Mouse (Mus musculus) intestine, postnatal 0 days (tissue): ENCODE results near the gene Plekhh2. TPM values are rescaled to one million over a fixed set of nuclear protein-coding genes. Genes with fewer than 3 reads are reported as not detected.
A peak's percentile ranks its signal among the peaks of the same experiment; 100 is the strongest.

ENCODE experiments used
- ATAC-seq: fragments of 200-750 bp; cut with Nextera tagmentation; 2 replicates; pipeline ENCODE4 v1.8.0; 2017; ENCODE audit warnings: mild to moderate bottlenecking, moderate TSS enrichment, moderate library complexity
- H3K27ac ChIP-seq: fragments of 300-500 bp; sonication (generic); 2 replicates; pipeline ENCODE4 v1.5.1; 2014; ENCODE audit warnings: mild to moderate bottlenecking, low read depth, low read length, moderate library complexity
- H3K27me3 ChIP-seq: fragments of 300-500 bp; sonication (generic); replicated peaks from 2 replicates; pipeline ENCODE4 v1.6.1; 2014; ENCODE audit warnings: low read length, mixed read lengths; ENCODE audit not compliant: control insufficient read depth, insufficient read depth
- H3K36me3 ChIP-seq: fragments of 300-500 bp; sonication (generic); 2 replicates; pipeline ENCODE4 v1.6.1; 2014; ENCODE audit warnings: mild to moderate bottlenecking, moderate library complexity; ENCODE audit not compliant: control insufficient read depth, insufficient read depth
- H3K4me1 ChIP-seq: fragments of 300-500 bp; sonication (generic); replicated peaks from 2 replicates; pipeline ENCODE4 v1.6.1; 2014; ENCODE audit warnings: antibody characterized with exemption, low read length, mixed read lengths; ENCODE audit not compliant: control insufficient read depth, insufficient read depth
- H3K4me2 ChIP-seq: fragments of 300-500 bp; sonication (generic); replicated peaks from 2 replicates; pipeline ENCODE4 v1.6.1; 2014; ENCODE audit warnings: low read depth, mild to moderate bottlenecking, moderate library complexity
- H3K4me3 ChIP-seq: fragments of 300-500 bp; sonication (generic); 2 replicates; pipeline ENCODE4 v1.5.1; 2014; ENCODE audit warnings: low read depth, low read length
- H3K9ac ChIP-seq: fragments of 300-500 bp; sonication (generic); 2 replicates; pipeline ENCODE4 v1.6.1; 2014; ENCODE audit warnings: mild to moderate bottlenecking, low read depth, low read length
- H3K9me3 ChIP-seq: fragments of 300-500 bp; sonication (generic); 2 replicates; pipeline ENCODE4 v1.6.1; 2016; ENCODE audit warnings: mixed run types; ENCODE audit not compliant: control insufficient read depth
- CTCF ChIP-seq: sonication (generic); IDR thresholded peaks from 2 replicates; pipeline ENCODE4 v1.5.1; 2016; ENCODE audit warnings: low read depth, mild to moderate bottlenecking, control low read depth, antibody characterized with exemption, moderate library complexity
- WGBS: fragments of 180-500 bp; shearing (Covaris S2); extraction: QIAGEN DNeasy Blood & Tissue Kit; methylation state at CpG from one replicate; pipeline ENCODE4 v1.1.7; 2014; 5-methylcytosine and 5-hydroxymethylcytosine counted together
- polyA plus RNA-seq: library from polyadenylated mRNA; unstranded; fragments of >200 nt; fragmentation: Nextera tagmentation; extraction: Ambion mirVana; gene quantifications from 2 replicates; pipeline ENCODE4 v1.2.1, GENCODE M21; 2015

The Plekhh2 gene
- polyA plus RNA-seq, 1 experiment from 2014 or later = 2.8 TPM

DNA sequence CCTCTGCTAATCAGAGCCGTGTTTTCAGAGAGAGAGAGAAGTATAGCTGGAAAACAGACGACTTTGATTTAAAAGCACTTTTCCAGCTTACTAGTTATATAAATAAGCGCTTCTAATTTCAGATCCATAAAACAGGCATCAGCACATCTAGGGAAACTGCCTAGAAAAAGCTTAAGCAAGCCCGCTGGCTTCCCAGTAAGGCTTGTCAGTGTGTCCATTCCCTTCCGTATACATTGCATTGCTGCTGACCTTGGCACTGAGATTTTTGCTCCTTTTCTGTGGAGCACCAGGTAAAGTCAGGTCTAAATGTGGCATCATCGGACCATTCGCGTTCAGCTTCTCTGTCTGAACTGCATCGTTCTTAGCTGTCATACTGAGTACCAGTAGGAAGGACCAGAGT is 130.6 kb downstream of the Plekhh2 start:
- H3K36me3 ChIP-seq = no peaks in the 10 kb centered on the region
- H3K27me3 ChIP-seq = no peaks in the 10 kb centered on the region
- H3K4me2 ChIP-seq = no peak overlapping the region
- TF ChIP-seq CTCF = no peak
- peaks cover 5% of the 10 kb centered on the region; the same call in 1 of the 2 replicates for H3K4me1 ChIP-seq
- no peak overlapping the region for H3K27ac ChIP-seq
- H3K9me3 ChIP-seq = no peaks in the 10 kb centered on the region
- ATAC-seq = no peak
- H3K4me3 ChIP-seq = no peak overlapping the region
- WGBS = 81% methylated on average over 9 of the region's 9 CpGs
- no peak overlapping the region for H3K9ac ChIP-seq

DNA sequence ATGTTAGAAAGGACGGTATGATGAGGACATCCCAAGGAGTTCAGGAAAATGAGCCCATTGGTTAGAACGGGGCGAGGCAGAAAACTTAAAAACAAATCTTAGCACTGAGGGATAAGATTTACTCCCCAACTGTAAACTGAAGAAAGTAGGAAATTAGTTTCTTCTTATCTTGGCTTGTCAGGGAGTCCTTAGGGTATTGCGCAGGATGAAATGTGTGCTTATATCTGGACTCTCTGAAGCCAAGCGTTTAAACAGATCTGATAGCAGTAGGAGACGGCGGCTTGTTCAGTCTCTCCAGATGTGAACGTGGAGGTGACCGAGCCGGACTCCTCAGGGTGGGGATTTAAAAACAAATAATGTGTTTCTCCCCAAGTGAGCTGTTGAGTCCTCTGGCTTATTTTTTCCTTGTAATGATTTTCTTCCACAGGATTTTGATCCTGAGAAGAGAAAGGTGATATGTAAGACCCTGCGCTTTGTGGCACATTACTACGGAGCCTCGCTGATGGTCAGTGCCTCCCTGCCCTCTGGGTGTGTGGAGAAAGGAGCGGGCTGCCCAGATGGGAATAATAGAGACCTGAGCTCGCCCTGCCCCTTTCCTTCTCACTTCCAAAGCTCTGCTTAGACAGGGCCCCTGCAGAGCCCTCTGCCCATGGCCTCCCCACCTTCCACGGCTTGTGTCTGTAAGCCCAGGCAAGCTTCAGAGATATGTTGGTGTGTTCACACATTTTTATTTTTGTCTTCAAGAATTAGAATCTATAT is 132.8 kb downstream of the Plekhh2 start:
- Histone ChIP-seq H3K9me3 (no peaks in the 10 kb centered on the region), H3K9ac (no peak overlapping the region), H3K27ac (no peak overlapping the region), H3K4me1 (peaks cover 8% of the 10 kb centered on the region), H3K36me3 (no peaks in the 10 kb centered on the region), H3K27me3 (no peaks in the 10 kb centered on the region), H3K4me2 (no peak overlapping the region), H3K4me3 (no peak overlapping the region)
- TF ChIP-seq CTCF = no peak
- no peak for ATAC-seq
- WGBS = 47% methylated on average over 16 of the region's 16 CpGs

DNA sequence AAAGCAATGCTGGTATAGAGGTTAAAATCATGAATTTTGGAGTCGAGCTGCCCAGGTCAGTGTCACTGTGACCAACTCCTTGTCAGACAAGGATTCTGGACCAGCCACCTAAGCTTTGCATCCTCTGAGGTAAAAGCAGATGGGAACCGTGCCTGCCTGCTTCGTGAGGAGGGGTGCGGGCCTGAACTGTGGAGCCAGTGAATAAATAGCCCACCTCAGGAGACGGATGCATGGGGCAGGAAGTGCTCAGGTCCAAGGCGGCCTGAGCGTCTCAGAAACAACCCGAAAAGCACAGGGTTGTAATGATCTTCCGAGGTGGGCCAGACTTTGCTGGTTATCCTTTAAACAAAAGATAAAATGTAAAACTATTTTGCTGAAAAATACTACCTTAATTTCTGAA is 133.4 kb downstream of the Plekhh2 start:
- 51% methylated on average over 9 of the region's 9 CpGs for whole genome bisulfite sequencing
- Histone ChIP-seq H3K27ac (no peak overlapping the region), H3K36me3 (no peaks in the 10 kb centered on the region), H3K4me3 (no peak overlapping the region), H3K4me1 (peaks cover 10% of the 10 kb centered on the region), H3K9me3 (no peaks in the 10 kb centered on the region), H3K27me3 (no peaks in the 10 kb centered on the region), H3K9ac (no peak overlapping the region), H3K4me2 (no peak overlapping the region)
- no peak for TF ChIP-seq CTCF
- ATAC-seq = no peak

DNA sequence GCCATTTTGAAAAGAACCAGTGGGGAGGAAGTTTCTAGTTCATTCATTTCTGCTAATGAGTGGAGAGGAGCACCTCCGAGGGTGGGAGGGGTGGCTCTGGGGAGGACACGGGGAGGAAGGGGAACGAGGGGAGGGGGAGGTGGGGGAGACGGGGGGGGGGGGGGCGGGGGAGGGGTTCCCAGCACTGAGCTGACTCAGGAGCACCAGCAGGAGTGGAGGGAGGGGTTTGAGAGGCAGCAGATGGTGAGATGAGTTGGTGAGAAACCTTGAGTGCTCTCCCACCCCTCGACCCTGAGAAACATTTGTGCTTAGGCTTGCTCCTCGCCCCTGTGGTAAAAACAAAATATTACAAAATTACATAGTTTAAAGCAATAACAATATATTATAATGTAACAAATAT is 134.2 kb downstream of the Plekhh2 start:
- WGBS = 16% methylated on average over 5 of the region's 7 CpGs
- Histone ChIP-seq H3K27ac (no peak overlapping the region), H3K9me3 (no peaks in the 10 kb centered on the region), H3K9ac (no peak overlapping the region), H3K4me3 (no peak overlapping the region), H3K36me3 (no peaks in the 10 kb centered on the region), H3K4me2 (no peak overlapping the region), H3K4me1 (peaks cover 13% of the 10 kb centered on the region), H3K27me3 (no peaks in the 10 kb centered on the region)
- ATAC-seq = no peak
- TF ChIP-seq CTCF = no peak

- Histone ChIP-seq H3K9ac (no peak overlapping the region), H3K27me3 (no peaks in the 10 kb centered on the region), H3K36me3 (no peaks in the 10 kb centered on the region), H3K4me1 (peaks cover 14% of the 10 kb centered on the region), H3K4me3 (no peak overlapping the region), H3K4me2 (no peak overlapping the region), H3K27ac (no peak overlapping the region), H3K9me3 (no peaks in the 10 kb centered on the region)
- ATAC-seq = no peak
- 39% methylated on average over 2 of the region's 2 CpGs for WGBS
- TF ChIP-seq CTCF = no peak
These were observed 134.8 kb downstream of the Plekhh2 start for GRCm38 (mm10) chr17:84646477-84646876.

DNA sequence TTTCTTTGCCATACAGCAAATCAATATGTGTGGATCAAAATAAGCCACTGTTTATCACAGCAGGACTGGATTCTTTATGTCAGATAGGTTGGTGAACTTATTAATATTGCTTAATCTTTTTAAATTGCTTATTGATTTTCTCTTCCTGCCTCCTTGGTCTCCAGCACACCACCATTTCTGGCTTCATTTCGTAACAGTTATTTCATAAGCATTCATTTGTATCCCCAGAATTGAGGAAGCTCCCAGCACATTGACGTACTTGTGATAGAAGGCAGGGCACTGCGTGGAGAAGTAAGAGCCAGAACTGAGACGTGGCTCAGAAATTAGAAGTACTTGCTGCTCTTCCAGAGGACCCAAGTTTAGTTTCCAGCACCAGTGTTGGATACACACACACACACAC is 135.9 kb downstream of the Plekhh2 start:
- no peak overlapping the region for H3K4me2 ChIP-seq
- H3K36me3 ChIP-seq = no peaks in the 10 kb centered on the region
- WGBS = 48% methylated on average over 4 of the region's 4 CpGs
- no peaks in the 10 kb centered on the region for H3K27me3 ChIP-seq
- H3K27ac ChIP-seq = no peak overlapping the region
- H3K9ac ChIP-seq = no peak overlapping the region
- H3K4me3 ChIP-seq = no peak overlapping the region
- peaks cover 16% of the 10 kb centered on the region for H3K4me1 ChIP-seq
- ATAC-seq = peak; percentile 2; the same call in 1 of the 2 replicates
- H3K9me3 ChIP-seq = no peaks in the 10 kb centered on the region
- TF ChIP-seq CTCF = no peak
